Mouse (Mus musculus) cortical plate, adult 2 months (tissue): ENCODE results near the gene Morn3. TPM values are rescaled to one million over a fixed set of nuclear protein-coding genes. Genes with fewer than 3 reads are reported as not detected.

ENCODE experiments used
- H3K27ac ChIP-seq: fragments of 200-500 bp; 2 replicates; pipeline ENCODE4 v1.5.1; 2012; ENCODE audit warnings: low read length, control low read depth, inconsistent platforms; ENCODE audit not compliant: insufficient read depth
- H3K4me1 ChIP-seq: fragments of 200-500 bp; 2 replicates; pipeline ENCODE4 v1.6.1; 2011; ENCODE audit warnings: low read length; ENCODE audit not compliant: control insufficient read depth, insufficient read depth
- H3K4me3 ChIP-seq: fragments of 200-500 bp; 2 replicates; pipeline ENCODE4 v1.5.1; 2011; ENCODE audit warnings: mild to moderate bottlenecking, low read length, control low read depth; ENCODE audit not compliant: insufficient read depth
- CTCF ChIP-seq: fragments of 200-500 bp; IDR thresholded peaks from 2 replicates; pipeline ENCODE4 v1.5.1; 2011; ENCODE audit warnings: mild to moderate bottlenecking, control low read depth, low read length; ENCODE audit not compliant: insufficient read depth; ENCODE audit errors: extremely low read depth
- POLR2A ChIP-seq: fragments of 200-500 bp; IDR thresholded peaks from 2 replicates; pipeline ENCODE4 v1.6.1; 2011; ENCODE audit warnings: mild to moderate bottlenecking, low read length, control low read depth; ENCODE audit not compliant: insufficient read depth; ENCODE audit errors: extremely low read depth
- polyA plus RNA-seq: library from polyadenylated mRNA; depleted of rRNA; stranded (reverse); fragments of >200 nt; gene quantifications from 2 replicates; pipeline ENCODE4 v1.2.3, GENCODE M21; 2012

The Morn3 gene
- polyA plus RNA-seq, 1 experiment, result 0.27 TPM

- Histone ChIP-seq H3K4me1 (no peaks in the 10 kb centered on the region), H3K27ac (no peak overlapping the region), H3K4me3 (no peak overlapping the region)
- TF ChIP-seq CTCF (no peak), POLR2A (no peak)
Observed at GRCm38 (mm10) chr5:123024965-123025573, 21.7 kb downstream of the Morn3 start.

- H3K4me3 ChIP-seq, result no peak overlapping the region
- TF ChIP-seq CTCF (no peak), POLR2A (no peak)
- no peak overlapping the region for H3K27ac ChIP-seq
- no peaks in the 10 kb centered on the region for H3K4me1 ChIP-seq
Observed at GRCm38 (mm10) chr5:123024312-123024711, 22.5 kb downstream of the Morn3 start.

GRCm38 (mm10) chr5:123023049-123023448 lies 23.8 kb downstream of the Morn3 start:
- H3K4me1 ChIP-seq, result no peaks in the 10 kb centered on the region
- H3K4me3 ChIP-seq, result no peak overlapping the region
- TF ChIP-seq POLR2A (no peak), CTCF (no peak)
- no peak overlapping the region for H3K27ac ChIP-seq

- Histone ChIP-seq H3K27ac (no peak overlapping the region), H3K4me1 (no peaks in the 10 kb centered on the region), H3K4me3 (no peak overlapping the region)
- TF ChIP-seq CTCF (no peak), POLR2A (no peak)
Observed at GRCm38 (mm10) chr5:123021438-123021837, 25.4 kb downstream of the Morn3 start.

- no peaks in the 10 kb centered on the region for H3K4me1 ChIP-seq
- no peak overlapping the region for H3K4me3 ChIP-seq
- no peak overlapping the region for H3K27ac ChIP-seq
- TF ChIP-seq POLR2A, result no peak
- TF ChIP-seq CTCF, result no peak
Observed at GRCm38 (mm10) chr5:123020426-123020825, 26.4 kb downstream of the Morn3 start.

- Histone ChIP-seq H3K4me1 (no peaks in the 10 kb centered on the region), H3K27ac (peak overlapping the region; percentile 63; the same call in 1 of the 2 replicates), H3K4me3 (no peak overlapping the region)
- TF ChIP-seq CTCF (no peak), POLR2A (no peak)
Observed at GRCm38 (mm10) chr5:123019336-123020016, 27.3 kb downstream of the Morn3 start.

- TF ChIP-seq POLR2A, result no peak
- no peak for TF ChIP-seq CTCF
- no peak overlapping the region for H3K4me3 ChIP-seq
- H3K27ac ChIP-seq, result no peak overlapping the region
- 0 out of 2 replicates have a peak, but pooled peaks cover 1% of the 10 kb centered on the region for H3K4me1 ChIP-seq
Observed at GRCm38 (mm10) chr5:123017504-123017903, 29.3 kb downstream of the Morn3 start.

GRCm38 (mm10) chr5:123015915-123016314 lies 30.9 kb downstream of the Morn3 start:
- H3K27ac ChIP-seq, result no peak overlapping the region
- peak overlapping the region; percentile 43 for H3K4me3 ChIP-seq
- 0 out of 2 replicates have a peak, but pooled peaks cover 1% of the 10 kb centered on the region for H3K4me1 ChIP-seq
- TF ChIP-seq POLR2A (no peak), CTCF (no peak)

GRCm38 (mm10) chr5:123014753-123015701 lies 31.8 kb downstream of the Morn3 start, which contains the start of gene Orai1:
TSS of gene Orai1 (plus strand) at chr5:123015074.
- Histone ChIP-seq H3K27ac (peak within 1 kb of the TSS; percentile 54), H3K4me3 (peak within 1 kb of the TSS; percentile 43), H3K4me1 (0 out of 2 replicates have a peak, but pooled peaks cover 1% of the 10 kb centered on the region)
- no peak for TF ChIP-seq CTCF
- TF ChIP-seq POLR2A, result peak; percentile 62; the same call in 1 of the 2 replicates
